Mouse (Mus musculus): Measurements from ENCODE around the gene Mapk12. TPM values are rescaled to one million over a fixed set of nuclear protein-coding genes. Genes with fewer than 3 reads are reported as not detected.
A peak's percentile ranks its signal among the peaks of the same experiment; 100 is the strongest.

Gene Mapk12
- total and polyA plus RNA-seq, 2 experiments from 2014 or later, result 18.9 to 55.2 TPM

DNA sequence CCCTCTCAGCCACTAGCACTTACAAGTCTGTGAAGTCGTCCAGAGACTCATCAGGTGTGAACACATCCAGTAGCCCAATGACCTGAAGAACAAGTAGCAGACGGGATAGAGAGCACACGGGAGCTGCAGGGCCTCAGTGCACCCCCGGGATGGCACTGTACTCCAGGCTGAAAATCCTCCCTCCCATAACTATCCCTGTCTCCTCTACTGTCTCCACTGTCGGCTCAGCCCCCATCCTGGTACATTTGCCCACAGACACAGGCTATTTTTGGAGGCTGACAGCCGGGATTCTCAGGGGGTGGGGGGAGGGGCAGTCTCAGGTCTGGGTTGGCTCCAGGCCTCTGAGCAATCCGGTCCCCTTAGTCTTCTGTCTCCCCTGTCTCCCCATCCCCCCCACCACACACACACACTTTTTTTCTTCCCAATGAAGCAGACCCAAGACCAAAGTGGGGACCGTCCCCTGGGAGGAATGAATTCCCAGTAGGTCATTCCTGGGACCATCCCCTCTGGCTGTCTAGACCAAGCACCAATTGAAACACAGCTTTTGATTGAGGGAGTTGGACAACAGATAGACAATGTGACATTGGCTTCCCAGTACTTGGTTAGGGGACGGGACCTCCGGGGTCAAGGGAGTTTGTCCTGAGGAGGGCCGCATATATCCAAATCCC is 3.0 kb downstream of the Mapk12 start:
- H3K27ac ChIP-seq (ENCODE audit: low read depth), result no peak overlapping the region; the same call in 1 of the 2 replicates
- no peak for TF ChIP-seq CTCF (IDR thresholded peaks at IDR 0.05; ENCODE audit: low read depth)
- no peak for TF ChIP-seq EP300 (IDR thresholded peaks at IDR 0.05; ENCODE audit: low read depth)
- peaks cover 6% of the 10 kb centered on the region; the same call in 1 of the 2 replicates for H3K4me1 ChIP-seq (ENCODE audit: control insufficient read depth, insufficient read depth)
- peak overlapping the region; percentile 41 for H3K4me2 ChIP-seq (ENCODE audit: low read depth, low read length)
- DNase-seq (ENCODE audit: low spot score) (peak; percentile 56), ATAC-seq (ENCODE audit: insufficient read depth, low read depth) (peak; percentile 61)
- H3K4me3 ChIP-seq (ENCODE audit: low read depth, low read length), result no peak overlapping the region
- H3K36me3 ChIP-seq (replicated peaks; ENCODE audit: control insufficient read depth, insufficient read depth, low read length), result 0 out of 2 replicates have a peak, but pooled peaks cover 1% of the 10 kb centered on the region
- no peak overlapping the region for H3K9ac ChIP-seq (replicated peaks; ENCODE audit: low read depth, low read length)
- H3K27me3 ChIP-seq (ENCODE audit: control insufficient read depth, insufficient read depth, low read length), result peaks cover 9% of the 10 kb centered on the region; the same call in 1 of the 2 replicates
- 31% methylated on average over 11 of the region's 11 CpGs for WGBS
- no peaks in the 10 kb centered on the region for H3K9me3 ChIP-seq (replicated peaks; ENCODE audit: control insufficient read depth, low read length)

DNA sequence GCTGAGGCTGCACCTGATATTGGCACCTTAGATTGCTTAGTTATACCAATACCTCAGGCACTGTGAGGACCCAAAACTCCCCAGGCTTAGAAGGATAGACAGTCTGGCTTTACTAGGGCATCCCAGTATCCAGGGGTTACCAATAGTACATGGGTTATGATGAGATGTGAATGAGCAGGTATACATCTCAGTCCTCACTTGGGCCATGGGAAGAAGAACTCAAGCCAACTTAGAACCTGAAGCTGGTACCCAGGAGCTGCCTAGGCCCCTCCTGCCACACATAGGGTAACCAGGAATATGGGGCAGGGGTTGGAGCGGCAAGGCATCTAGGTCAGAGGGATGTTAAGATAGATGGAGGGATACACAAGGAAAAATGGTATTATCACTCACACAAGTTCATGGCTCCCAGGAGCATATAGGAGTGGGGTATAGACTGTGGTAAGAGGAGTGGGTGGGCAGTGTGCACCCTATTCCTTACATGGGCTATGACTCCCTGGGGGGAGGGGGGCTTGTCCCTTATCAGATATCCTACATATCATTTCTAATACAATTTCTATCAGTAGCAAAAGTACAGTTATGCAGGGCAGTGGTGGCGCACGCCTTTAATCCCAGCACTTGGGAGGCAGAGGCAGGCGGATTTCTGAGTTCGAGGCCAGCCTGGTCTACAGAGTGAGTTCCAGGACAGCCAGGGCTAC is 3.9 kb downstream of the Mapk12 start:
- H3K27me3 ChIP-seq (ENCODE audit: control insufficient read depth, insufficient read depth, low read length), result peaks cover 5% of the 10 kb centered on the region; the same call in 1 of the 2 replicates
- H3K4me3 ChIP-seq (ENCODE audit: low read depth, low read length), result no peak overlapping the region
- no peak overlapping the region for H3K27ac ChIP-seq (ENCODE audit: low read depth)
- TF ChIP-seq CTCF (IDR thresholded peaks at IDR 0.05; ENCODE audit: low read depth) (no peak), EP300 (IDR thresholded peaks at IDR 0.05; ENCODE audit: low read depth) (no peak)
- H3K36me3 ChIP-seq (replicated peaks; ENCODE audit: control insufficient read depth, insufficient read depth, low read length), result 0 out of 2 replicates have a peak, but pooled peaks cover 10% of the 10 kb centered on the region
- H3K9me3 ChIP-seq (replicated peaks; ENCODE audit: control insufficient read depth, low read length), result no peaks in the 10 kb centered on the region
- H3K4me1 ChIP-seq (ENCODE audit: control insufficient read depth, insufficient read depth), result peaks cover 6% of the 10 kb centered on the region; the same call in 1 of the 2 replicates
- ATAC-seq (ENCODE audit: insufficient read depth, low read depth), result no peak
- no peak for DNase-seq (ENCODE audit: low spot score)
- no peak overlapping the region for H3K9ac ChIP-seq (replicated peaks; ENCODE audit: low read depth, low read length)
- WGBS, result 99% methylated on average over 4 of the region's 5 CpGs
- H3K4me2 ChIP-seq (ENCODE audit: low read depth, low read length), result no peak overlapping the region

DNA sequence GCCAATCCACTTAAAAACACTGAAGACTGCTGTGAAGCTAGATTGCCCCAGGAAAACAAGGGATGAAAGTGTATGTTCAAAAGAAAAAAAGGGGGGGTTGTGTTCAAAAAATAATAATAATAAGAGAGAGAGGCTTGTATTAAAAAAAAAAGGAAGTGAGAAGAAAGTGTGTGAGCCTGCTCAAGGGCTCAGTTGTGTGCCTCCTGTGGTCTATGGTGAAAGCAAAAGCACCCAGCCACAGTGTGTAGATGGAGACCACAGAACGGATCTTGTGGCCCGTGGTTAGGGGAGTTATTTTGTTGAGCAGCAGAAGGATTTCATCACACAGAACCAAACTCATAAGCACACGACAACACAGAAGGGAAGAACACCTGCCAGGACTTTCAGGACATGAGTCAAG is 9.2 kb downstream of the Mapk12 start:
- no peak for DNase-seq (ENCODE audit: low spot score)
- ATAC-seq (ENCODE audit: insufficient read depth, low read depth), result no peak
- 0 out of 2 replicates have a peak, but pooled peaks cover 10% of the 10 kb centered on the region for H3K36me3 ChIP-seq (replicated peaks; ENCODE audit: control insufficient read depth, insufficient read depth, low read length)
- no peaks in the 10 kb centered on the region for H3K27me3 ChIP-seq (ENCODE audit: control insufficient read depth, insufficient read depth, low read length)
- peaks cover 8% of the 10 kb centered on the region; the same call in 1 of the 2 replicates for H3K4me1 ChIP-seq (ENCODE audit: control insufficient read depth, insufficient read depth)
- TF ChIP-seq EP300 (IDR thresholded peaks at IDR 0.05; ENCODE audit: low read depth) (no peak), CTCF (IDR thresholded peaks at IDR 0.05; ENCODE audit: low read depth) (no peak)
- no peak overlapping the region for H3K4me2 ChIP-seq (ENCODE audit: low read depth, low read length)
- no peak overlapping the region for H3K27ac ChIP-seq (ENCODE audit: low read depth)
- WGBS, result 77% methylated on average over 3 of the region's 3 CpGs
- no peaks in the 10 kb centered on the region for H3K9me3 ChIP-seq (replicated peaks; ENCODE audit: control insufficient read depth, low read length)
- H3K4me3 ChIP-seq (ENCODE audit: low read depth, low read length), result no peak overlapping the region
- H3K9ac ChIP-seq (replicated peaks; ENCODE audit: low read depth, low read length), result no peak overlapping the region

DNA sequence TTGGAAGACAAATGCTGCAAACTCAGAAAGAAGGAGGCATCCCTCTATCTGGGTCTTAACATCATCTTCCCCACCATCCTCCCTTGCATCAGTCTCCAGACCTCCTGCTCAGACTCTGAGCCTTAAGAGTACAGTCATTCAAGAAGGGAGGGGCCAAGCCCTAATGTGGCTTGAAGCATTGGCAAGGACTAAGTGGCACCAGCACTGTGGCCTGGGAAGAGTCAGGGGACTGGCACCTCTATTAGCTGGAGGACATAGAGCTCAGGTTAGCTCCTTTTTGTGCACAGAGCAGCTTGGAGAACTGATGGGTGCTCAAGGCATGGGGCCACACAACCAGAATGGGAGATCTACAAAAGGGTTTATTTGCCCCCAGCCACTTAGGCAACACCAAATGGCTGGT is 10.3 kb downstream of the Mapk12 start:
- no peak for ATAC-seq (ENCODE audit: insufficient read depth, low read depth)
- Histone ChIP-seq H3K36me3 (replicated peaks; ENCODE audit: control insufficient read depth, insufficient read depth, low read length) (0 out of 2 replicates have a peak, but pooled peaks cover 10% of the 10 kb centered on the region), H3K4me2 (ENCODE audit: low read depth, low read length) (no peak overlapping the region), H3K4me3 (ENCODE audit: low read depth, low read length) (no peak overlapping the region), H3K27me3 (ENCODE audit: control insufficient read depth, insufficient read depth, low read length) (no peaks in the 10 kb centered on the region), H3K9ac (replicated peaks; ENCODE audit: low read depth, low read length) (no peak overlapping the region), H3K27ac (ENCODE audit: low read depth) (no peak overlapping the region), H3K4me1 (ENCODE audit: control insufficient read depth, insufficient read depth) (peaks cover 8% of the 10 kb centered on the region; the same call in 1 of the 2 replicates), H3K9me3 (replicated peaks; ENCODE audit: control insufficient read depth, low read length) (no peaks in the 10 kb centered on the region)
- TF ChIP-seq CTCF (IDR thresholded peaks at IDR 0.05; ENCODE audit: low read depth), result no peak
- TF ChIP-seq EP300 (IDR thresholded peaks at IDR 0.05; ENCODE audit: low read depth), result no peak
- no peak for DNase-seq (ENCODE audit: low spot score)

DNA sequence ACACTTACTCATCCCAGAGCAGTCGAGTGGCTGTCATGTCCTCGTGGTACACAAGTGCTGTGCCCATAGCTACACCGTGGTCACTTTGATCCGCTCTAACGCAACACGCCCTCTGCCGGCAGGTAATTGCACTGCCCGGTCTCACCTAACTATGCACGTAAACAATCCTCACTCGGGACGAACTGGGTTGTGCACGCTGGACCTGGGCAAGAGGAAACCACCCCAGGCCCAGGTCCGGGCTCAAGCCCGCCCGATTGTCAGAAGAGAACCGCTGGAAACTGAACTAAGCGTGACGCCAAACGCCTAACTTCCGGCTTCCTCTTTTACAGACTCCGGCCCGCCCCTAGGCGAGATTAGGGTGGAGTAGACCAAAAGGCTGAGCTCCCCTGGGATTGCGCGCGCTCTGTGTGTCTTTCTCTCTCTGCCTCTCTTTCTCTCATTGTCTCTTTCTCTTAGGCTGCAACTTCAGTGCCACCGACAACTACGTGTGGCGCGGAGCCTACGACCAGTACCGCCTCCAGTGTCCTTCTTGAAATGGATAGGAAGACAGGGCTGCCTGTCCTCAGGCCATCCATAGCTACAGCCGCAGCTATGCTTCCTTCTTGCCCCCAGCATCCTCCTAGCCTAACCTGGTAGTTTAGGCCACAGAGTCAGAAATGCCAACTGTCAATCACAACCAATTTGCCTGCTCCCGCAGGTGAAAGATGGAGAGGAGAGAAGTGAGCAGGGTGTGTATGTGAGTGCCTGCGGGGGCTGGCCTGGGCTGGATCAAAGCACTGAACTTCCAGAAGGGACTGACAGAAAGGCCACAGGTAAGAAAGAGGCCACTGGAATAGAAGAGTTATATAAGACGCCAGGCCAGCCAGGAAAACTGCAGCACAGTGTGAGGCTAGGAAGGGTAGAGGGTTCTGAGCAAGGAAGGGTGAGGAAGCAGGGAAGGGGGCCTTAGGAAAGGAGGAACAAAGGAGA is 11.8 kb downstream of the Mapk12 start, which contains the start of gene Hdac10:
Gene Hdac10 (minus strand): TSS at position 319 of the 969 bp plus-strand sequence.
- H3K9ac ChIP-seq (replicated peaks; ENCODE audit: low read depth, low read length), result peak within 1 kb of the TSS; percentile 57
- 3% methylated on average over 36 of the region's 36 CpGs for WGBS
- TF ChIP-seq CTCF (IDR thresholded peaks at IDR 0.05; ENCODE audit: low read depth), result peak; percentile 82
- TF ChIP-seq EP300 (IDR thresholded peaks at IDR 0.05; ENCODE audit: low read depth), result no peak

More for the DNA sequence above, 11.8 kb downstream of the Mapk12 start, which contains the start of gene Hdac10:
- Histone ChIP-seq H3K36me3 (replicated peaks; ENCODE audit: control insufficient read depth, insufficient read depth, low read length) (0 out of 2 replicates have a peak, but pooled peaks cover 10% of the 10 kb centered on the region), H3K27me3 (ENCODE audit: control insufficient read depth, insufficient read depth, low read length) (no peaks in the 10 kb centered on the region), H3K9me3 (replicated peaks; ENCODE audit: control insufficient read depth, low read length) (no peaks in the 10 kb centered on the region), H3K27ac (ENCODE audit: low read depth) (peak within 1 kb of the TSS; percentile 79), H3K4me1 (ENCODE audit: control insufficient read depth, insufficient read depth) (peaks cover 11% of the 10 kb centered on the region), H3K4me3 (ENCODE audit: low read depth, low read length) (peak within 1 kb of the TSS; percentile 64), H3K4me2 (ENCODE audit: low read depth, low read length) (peak within 1 kb of the TSS; percentile 66)
- DNase-seq (ENCODE audit: low spot score) (peak; percentile 73), ATAC-seq (ENCODE audit: insufficient read depth, low read depth) (peak; percentile 88)

Measured in heart, postnatal 0 days (tissue).